Mouse (Mus musculus): ENCODE results near the gene Nat8f4.

- no peak for TF ChIP-seq EP300 (IDR thresholded peaks at IDR 0.05; ENCODE audit: low read depth)
- TF ChIP-seq CTCF (IDR thresholded peaks at IDR 0.05; ENCODE audit: low read depth): no peak
These were observed 43.9 kb upstream of the Nat8f4 start for GRCm38 (mm10) chr6:85948549-85948948.

Measured in heart, postnatal 0 days (tissue).